Mouse (Mus musculus) lung, postnatal 0 days (tissue): ENCODE measurements around the gene Dnajb12.

Source experiments
- CTCF ChIP-seq: IDR thresholded peaks from 2 replicates; pipeline ENCODE4 v1.5.1; 2016; ENCODE audit warnings: antibody characterized with exemption, mild to moderate bottlenecking
- EP300 ChIP-seq: IDR thresholded peaks from 2 replicates; pipeline ENCODE4 v1.6.1; 2016; ENCODE audit warnings: antibody characterized with exemption, mild to moderate bottlenecking, control low read depth

GRCm38 (mm10) chr10:59880837-59881236, 1.5 kb downstream of the Dnajb12 start:
- TF ChIP-seq CTCF (no peak), EP300 (no peak)
